Mouse (Mus musculus) right cerebral cortex, postnatal 10 days (tissue): Measurements from ENCODE around the gene Aknad1.

Experiments
- DNase-seq, 2 experiments: peaks; one replicate each; pipeline ENCODE4 v3.0.0; 2021; ENCODE audit warnings: low spot score in 2 of 2

Aknad1 gene

GRCm38 (mm10) chr3:108787754-108788454 lies 48.4 kb downstream of the Aknad1 start:
- DNase-seq = no peak

DNA sequence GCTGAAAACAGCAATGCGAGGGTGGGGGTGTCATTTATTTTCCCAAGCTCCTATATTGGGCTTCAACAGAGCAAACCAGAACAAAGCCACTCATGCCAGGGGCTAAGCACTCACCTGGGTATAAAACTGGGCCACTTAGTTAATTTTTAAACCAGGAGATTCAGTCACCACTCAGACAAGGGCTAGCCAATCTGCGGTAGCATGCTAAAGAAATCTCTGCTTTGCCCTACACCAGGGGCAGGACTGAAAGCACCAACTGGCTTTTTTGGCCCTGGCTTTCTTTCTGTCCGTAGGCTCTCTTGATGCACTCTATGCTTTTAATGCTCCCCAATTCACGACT lies 49.0 kb downstream of the Aknad1 start:
- DNase-seq = no peak

DNA sequence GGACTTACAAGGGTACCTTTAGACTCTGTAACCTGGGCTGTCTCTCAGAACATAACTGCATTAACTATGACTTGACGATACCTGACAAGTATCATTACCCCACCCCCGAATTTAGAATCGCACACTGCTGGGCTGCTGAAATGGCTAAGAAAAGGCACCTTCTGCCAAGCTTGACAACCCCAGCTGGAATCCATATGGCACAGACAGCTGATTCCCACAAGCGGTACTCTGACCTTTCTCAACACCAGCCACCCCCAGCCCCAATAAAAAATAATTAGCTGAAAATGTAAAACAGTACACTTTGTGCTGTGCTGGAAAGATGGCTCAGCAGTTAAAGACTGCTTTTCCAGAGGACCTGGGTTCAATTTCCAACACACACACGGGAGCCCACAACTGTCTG lies 49.8 kb downstream of the Aknad1 start:
- DNase-seq = no peak

DNA sequence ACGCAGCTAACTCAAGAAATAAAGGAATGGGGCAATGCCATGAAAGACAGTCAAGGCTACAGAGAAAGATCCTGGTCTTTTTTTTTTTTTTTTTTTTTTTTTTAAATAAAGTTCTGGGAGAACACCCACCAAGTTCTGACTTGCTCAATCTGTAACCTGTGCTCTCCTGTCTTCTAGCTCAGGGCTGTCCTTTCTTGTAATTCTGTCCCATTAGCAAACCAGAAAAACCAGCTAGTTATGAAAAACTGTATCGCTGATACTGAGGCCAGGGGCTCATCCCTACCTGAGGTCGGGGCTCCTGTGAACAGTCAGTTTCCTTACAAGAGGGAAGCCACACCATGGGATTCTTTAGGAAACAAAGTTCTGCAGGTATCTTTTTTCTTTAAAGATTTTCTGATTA lies 51.0 kb downstream of the Aknad1 start:
- DNase-seq = no peak

DNA sequence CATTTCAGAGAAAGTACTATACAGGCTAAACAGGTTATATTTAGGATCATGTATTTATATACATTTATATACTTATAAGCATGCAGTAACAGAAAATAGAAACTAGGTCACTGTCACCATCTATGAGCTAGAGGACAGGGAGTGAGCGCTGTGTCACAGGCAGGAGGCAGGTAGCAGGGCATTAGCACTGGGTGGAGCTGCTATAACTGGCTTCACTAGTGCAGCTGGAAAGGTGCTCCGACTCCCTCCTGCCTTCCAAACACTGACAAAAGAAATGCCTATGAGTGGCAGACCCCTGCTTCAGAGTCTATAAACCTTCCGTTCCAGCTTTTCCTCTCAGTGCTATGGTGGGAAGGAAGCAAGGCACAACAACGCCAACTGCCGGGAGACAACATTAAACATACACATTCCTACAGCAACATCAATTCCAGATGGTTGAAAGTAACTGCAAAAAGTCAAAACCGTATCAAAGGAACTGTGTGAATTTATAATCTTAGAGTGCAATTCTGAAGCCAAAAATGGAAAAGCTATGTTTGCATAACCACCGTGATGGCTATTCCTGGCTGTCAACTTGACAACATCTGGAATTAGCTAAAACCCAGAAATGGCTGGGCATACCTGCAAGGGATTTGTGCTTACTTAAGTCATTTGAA lies 51.7 kb downstream of the Aknad1 start:
- no peak for DNase-seq

DNA sequence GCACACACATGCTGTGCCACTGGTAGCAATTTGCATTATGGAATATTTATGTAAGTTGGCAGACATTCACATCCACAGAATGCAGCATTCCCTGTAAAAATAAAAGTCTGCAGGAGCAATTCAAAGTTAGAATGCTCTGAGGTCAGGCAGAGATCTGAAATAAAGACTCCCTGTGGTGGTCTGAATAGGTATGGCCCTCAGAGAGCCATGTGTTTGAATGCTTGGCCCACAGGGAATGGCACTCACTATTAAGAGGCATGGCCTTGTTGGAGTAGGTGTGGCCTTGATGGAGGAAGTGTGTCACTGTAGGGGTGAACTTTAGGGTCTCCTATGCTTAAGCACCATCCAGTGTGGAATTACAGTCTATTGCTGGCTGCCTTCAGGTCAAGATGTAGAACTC lies 53.0 kb downstream of the Aknad1 start:
- DNase-seq = no peak

DNA sequence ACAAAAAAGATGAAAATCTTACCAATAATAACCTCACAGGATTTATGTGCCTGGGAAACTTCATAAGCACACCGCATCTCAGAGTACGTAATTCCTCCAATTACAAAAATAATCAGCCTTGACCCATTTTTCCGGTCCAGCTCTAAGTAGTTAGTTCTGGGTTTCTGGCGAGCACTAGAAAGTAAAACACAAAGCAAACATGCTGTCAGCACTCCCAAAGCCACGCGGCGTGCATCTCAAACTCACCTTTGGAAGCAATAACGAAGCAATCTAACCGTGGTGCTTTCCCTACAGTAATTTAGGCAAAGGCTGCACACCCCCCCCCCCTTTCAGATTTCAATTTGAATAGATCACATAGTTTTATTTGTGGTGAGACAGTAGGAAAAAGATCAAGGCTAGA lies 55.3 kb downstream of the Aknad1 start:
- DNase-seq = no peak

- no peak for DNase-seq
Measured at GRCm38 (mm10) chr3:108795554-108796299, 56.3 kb downstream of the Aknad1 start.

DNA sequence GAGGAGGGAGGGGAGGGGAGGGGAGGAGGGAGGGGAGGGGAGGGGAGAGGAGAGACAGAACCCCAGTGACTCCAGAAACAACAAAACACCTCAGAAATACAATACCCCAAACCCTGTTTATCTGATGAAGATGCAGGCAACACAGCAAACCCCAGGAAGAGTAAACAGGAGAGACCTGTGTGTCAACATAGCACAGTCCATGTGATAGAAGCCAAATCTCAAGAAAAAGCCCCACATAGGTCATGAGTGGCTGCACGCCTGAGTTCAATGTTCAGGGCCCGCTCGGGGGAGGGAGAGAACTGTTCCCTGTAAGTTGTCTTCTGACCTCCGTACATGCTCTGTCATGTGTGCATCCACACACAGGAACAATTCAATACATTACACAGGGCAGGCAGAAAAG lies 56.9 kb downstream of the Aknad1 start:
- no peak for DNase-seq

DNA sequence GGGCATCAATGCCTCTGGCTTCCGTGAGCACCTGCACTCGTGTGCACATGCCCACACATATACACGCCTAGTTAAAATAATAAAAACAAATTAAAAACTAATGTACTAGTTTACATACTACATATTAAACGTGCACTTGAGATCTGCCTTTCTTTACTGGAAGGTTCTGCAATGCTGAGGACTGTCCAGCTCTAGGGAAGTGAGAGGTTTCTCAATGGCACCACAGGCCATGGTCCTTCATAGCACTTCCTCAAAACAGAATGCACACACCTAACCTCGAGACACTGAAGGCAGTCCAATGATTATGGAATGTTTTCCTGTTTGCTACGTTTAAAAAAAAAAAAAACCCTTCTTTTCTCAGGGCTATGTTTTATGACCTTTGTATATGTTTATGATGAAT lies 58.3 kb downstream of the Aknad1 start:
- no peak for DNase-seq

DNA sequence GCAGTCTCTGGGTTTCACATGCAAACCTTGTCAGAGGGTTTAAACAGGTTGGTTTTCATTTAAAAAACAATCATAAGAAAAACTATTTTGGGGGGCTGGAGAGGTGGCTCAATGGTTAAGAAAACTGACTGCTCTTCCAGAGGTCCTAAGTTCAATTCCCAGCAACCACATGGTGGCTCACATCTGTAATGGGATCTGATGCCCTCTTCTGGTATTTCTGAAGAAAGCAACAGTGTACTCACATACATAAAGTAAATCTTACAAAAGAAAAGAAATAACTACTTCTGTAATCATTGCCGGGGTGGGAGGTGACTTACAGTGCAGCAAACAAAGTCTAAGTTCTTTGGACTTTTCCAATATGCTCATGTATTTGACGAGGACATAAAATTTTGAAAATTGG lies 58.9 kb downstream of the Aknad1 start:
- DNase-seq = no peak

DNA sequence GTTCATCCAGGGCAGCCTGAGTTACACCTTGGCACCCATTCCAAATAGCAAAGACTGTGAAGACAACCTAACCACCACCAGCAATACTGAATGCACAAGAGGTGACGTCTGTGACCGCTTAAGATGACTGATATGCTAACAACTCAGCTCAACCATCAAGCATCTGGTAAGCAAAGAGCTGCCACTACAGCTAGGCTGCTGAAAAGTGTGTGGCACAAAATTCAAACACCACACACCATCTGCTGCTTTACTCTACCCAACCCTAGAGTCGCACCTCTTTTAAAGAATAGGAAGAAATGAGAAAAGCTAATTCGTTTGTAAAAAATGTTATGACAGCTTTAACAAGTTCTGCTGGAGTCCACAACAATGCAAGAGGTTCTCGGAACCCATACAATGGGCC lies 66.2 kb downstream of the Aknad1 start:
- no peak for DNase-seq

DNA sequence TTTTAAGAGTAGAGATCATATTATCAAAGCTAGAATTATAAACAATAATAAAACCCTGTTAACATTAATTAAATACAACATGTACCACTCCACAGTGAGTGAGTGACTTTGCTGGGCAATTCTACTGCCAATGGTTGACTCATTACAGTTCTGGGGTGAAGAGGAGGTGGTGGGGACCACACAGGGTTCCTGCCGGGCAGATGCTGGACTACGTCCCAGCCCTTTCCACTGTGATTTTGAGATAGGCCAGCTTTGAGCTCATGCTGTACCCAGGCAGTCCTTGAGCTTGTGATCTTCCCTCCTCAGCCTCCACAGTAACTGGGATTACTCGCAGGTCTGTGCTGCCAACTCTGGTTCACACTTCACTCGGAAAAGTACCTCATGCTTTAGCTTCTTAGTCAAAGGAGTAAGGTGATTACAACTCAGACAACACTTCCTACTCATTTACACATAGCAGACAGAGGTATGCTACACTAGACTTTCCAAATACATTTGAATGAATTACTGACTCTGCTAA lies 71.3 kb downstream of the Aknad1 start:
- DNase-seq = no peak

DNA sequence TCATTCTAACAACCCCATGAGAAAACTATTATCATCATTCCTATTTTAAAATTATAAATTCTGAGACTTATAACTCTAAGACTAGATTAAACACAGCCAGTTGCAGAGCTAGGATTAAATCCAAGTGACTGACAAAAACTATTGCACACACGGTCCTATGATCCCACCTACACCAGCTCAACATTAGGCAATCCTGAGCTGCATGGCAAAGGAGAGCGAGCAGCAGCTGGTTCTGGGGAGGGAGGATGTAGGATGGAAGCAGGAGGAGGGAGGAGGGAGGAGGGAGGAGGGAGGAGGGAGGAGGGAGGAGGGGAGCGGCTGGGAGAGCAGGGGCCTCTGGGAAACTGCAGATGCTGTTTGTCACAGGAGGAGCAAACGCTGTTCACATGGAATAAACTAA lies 76.2 kb downstream of the Aknad1 start:
- DNase-seq = no peak

DNA sequence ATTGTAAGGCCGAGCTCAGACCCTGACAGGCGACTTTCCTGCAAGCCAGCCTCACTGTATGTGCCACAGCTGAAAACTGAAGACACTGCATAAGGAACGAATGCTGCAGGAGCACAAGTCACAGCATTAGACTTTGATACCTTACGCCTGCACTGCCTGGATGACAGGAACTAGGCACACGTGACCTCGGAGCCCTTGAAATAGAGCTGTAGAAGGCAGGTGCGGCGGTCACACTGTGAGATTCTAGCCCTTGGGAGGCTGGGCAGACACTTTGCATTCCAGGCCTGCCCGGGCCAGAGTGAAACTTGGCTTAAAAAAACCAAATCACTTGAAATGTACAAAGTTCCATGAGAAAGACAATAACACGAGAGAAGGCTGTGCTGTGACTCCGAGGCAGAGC lies 91.0 kb downstream of the Aknad1 start:
- DNase-seq = no peak

DNA sequence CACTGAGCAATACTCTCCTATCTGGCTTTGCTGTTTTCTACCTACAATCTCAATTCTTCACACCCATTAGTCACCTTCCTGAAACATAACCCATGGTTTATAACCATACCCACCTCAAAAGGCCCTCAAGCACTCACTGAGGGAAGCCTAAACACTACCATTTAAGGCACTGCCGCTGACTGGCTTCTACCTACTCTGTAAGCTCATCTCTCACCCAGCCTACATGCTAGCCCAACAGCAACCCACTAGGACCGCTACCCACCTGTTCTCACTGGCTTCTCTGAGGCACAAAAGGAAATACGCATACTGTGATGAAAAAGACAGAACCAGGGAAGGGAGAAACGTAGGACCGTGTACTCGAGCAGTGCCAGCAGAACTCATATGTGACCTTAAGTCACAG lies 92.3 kb downstream of the Aknad1 start:
- DNase-seq = no peak
